Mouse (Mus musculus): ENCODE results near the gene Dync1i1.

- no peak for TF ChIP-seq CTCF (IDR thresholded peaks at IDR 0.05; ENCODE audit: low read depth)
- TF ChIP-seq EP300 (IDR thresholded peaks at IDR 0.05; ENCODE audit: low read depth) = no peak
Observed at GRCm38 (mm10) chr6:6077234-6077633, 351.8 kb downstream of the Dync1i1 start.

Data from liver, postnatal 0 days (tissue).